Mouse (Mus musculus): ENCODE results near the gene Gid8. TPM values are rescaled to one million over a fixed set of nuclear protein-coding genes. Genes with fewer than 3 reads are reported as not detected.

Gene Gid8
- total and polyA plus RNA-seq, 2 experiments from 2014 or later: 43.6 to 44.5 TPM

DNA sequence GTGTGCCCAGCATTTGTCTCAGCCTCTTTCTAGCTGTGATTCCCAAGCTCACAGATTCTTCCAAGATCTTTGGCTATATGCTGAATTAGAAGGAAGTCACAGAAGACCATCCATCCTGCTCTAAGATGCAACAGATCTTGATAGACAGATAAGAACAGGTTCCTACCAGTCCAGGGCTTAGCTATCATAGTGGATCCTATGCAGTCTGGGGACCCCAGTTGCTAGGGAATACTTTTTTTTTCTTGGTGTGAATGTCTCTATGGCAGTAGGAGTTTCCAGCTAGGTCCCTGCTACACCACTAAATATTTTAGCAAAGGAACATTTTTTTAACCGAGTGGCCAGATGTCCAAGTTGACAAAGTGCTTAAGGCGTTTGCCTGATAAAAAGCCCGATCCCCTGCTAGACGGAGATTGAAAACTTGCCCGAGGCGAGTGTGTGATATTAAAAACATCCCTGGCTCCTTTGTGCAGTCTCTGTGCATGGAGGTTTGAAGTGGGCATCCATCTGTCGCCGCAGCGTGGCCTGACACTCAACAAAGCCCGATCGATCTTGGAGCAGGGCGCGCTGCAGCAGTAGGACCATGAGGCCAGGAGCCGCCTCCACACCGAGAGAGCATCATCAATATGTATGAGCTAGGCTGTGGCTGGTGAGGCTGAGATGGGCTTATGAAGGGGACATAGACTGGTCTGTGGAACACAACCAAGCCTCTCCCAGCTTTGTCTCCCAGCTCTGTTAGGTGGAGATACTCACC lies 48.8 kb downstream of the Gid8 start:
- peaks cover 6% of the 10 kb centered on the region; the same call in 1 of the 2 replicates for H3K27me3 ChIP-seq (ENCODE audit: insufficient read depth, low read length)
- no peak overlapping the region for H3K9ac ChIP-seq (replicated peaks; ENCODE audit: low read length, poor library complexity, severe bottlenecking)
- H3K36me3 ChIP-seq (ENCODE audit: insufficient read depth, low read length): no peaks in the 10 kb centered on the region
- DNase-seq (ENCODE audit: low spot score) (peak; percentile 34), ATAC-seq (ENCODE audit: low FRiP score) (no peak; the same call in 1 of the 2 replicates)
- WGBS: 15% methylated on average over 15 of the region's 15 CpGs
- 0 out of 2 replicates have a peak, but pooled peaks cover 5% of the 10 kb centered on the region for H3K4me1 ChIP-seq (ENCODE audit: insufficient read depth, low read length)
- TF ChIP-seq CTCF (IDR thresholded peaks at IDR 0.05): no peak
- no peak overlapping the region for H3K4me3 ChIP-seq (ENCODE audit: low read depth, low read length)
- no peak overlapping the region for H3K4me2 ChIP-seq (ENCODE audit: low read depth, low read length, poor library complexity, severe bottlenecking)
- no peak overlapping the region for H3K27ac ChIP-seq (ENCODE audit: low read depth, low read length)
- H3K9me3 ChIP-seq (ENCODE audit: low read length): no peaks in the 10 kb centered on the region

DNA sequence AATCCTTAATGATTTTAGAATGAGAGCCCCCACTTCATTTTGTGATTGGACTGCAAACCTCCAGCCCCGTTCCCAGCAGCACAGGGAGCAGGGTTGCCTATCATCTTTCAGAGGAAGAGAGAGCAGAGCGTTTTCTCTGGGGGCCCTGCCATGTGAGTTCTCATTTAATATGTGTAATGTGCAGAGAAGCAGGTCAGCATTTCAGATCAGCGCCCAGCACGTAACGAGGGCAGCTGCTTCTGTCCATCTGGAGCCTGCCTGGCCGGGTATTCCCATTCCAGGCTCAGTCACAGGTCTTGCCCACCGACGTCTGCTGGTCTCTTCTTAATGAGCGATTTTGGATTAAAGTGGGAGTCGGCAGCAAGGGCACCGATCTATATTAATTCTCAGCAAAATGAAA lies 55.1 kb downstream of the Gid8 start:
- Histone ChIP-seq H3K4me1 (ENCODE audit: insufficient read depth, low read length) (no peaks in the 10 kb centered on the region), H3K27me3 (ENCODE audit: insufficient read depth, low read length) (no peaks in the 10 kb centered on the region), H3K27ac (ENCODE audit: low read depth, low read length) (no peak overlapping the region), H3K4me3 (ENCODE audit: low read depth, low read length) (no peak overlapping the region), H3K9me3 (ENCODE audit: low read length) (no peaks in the 10 kb centered on the region), H3K4me2 (ENCODE audit: low read depth, low read length, poor library complexity, severe bottlenecking) (no peak overlapping the region), H3K36me3 (ENCODE audit: insufficient read depth, low read length) (no peaks in the 10 kb centered on the region), H3K9ac (replicated peaks; ENCODE audit: low read length, poor library complexity, severe bottlenecking) (no peak overlapping the region)
- peak; percentile 46 for DNase-seq (ENCODE audit: low spot score)
- ATAC-seq (ENCODE audit: low FRiP score): no peak
- WGBS: 34% methylated on average over 11 of the region's 11 CpGs
- no peak for TF ChIP-seq CTCF (IDR thresholded peaks at IDR 0.05)

DNA sequence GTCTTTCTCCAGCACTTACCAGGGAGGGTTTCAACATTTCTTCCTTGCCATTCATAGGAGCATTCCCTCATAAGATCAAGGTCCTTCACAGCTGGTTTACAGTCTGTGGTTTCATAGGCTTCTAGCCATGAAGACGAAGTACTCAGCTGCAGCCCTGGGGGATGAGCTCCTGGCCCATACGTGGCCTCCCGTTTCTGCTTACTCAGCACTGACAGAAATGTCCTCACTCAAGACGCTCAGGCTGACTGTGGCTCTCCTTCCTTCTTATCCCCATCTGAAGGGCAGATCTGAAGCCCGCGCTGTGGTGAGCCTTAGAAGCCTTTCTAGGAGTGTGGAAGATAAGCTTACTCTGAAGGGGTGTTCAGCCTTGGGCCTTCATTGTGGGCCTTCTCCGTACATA lies 55.8 kb downstream of the Gid8 start:
- WGBS: 75% methylated on average over 7 of the region's 7 CpGs
- Histone ChIP-seq H3K27me3 (ENCODE audit: insufficient read depth, low read length) (no peaks in the 10 kb centered on the region), H3K36me3 (ENCODE audit: insufficient read depth, low read length) (no peaks in the 10 kb centered on the region), H3K4me1 (ENCODE audit: insufficient read depth, low read length) (no peaks in the 10 kb centered on the region), H3K4me3 (ENCODE audit: low read depth, low read length) (no peak overlapping the region), H3K4me2 (ENCODE audit: low read depth, low read length, poor library complexity, severe bottlenecking) (no peak overlapping the region), H3K27ac (ENCODE audit: low read depth, low read length) (no peak overlapping the region), H3K9ac (replicated peaks; ENCODE audit: low read length, poor library complexity, severe bottlenecking) (no peak overlapping the region), H3K9me3 (ENCODE audit: low read length) (no peaks in the 10 kb centered on the region)
- no peak for TF ChIP-seq CTCF (IDR thresholded peaks at IDR 0.05)
- ATAC-seq (ENCODE audit: low FRiP score) (no peak), DNase-seq (ENCODE audit: low spot score) (no peak)

Other genes starting within 250 kb of the Gid8 start
- 12.6 and 15.2 TPM in 2 replicates for gene Ntsr1, start 210.1 kb upstream of the Gid8 start, total RNA-seq (2014; rRNA removed)
- 4.1 and 4.7 TPM in 2 replicates for gene Ntsr1, start 210.1 kb upstream of the Gid8 start, polyA plus RNA-seq (2015; fragmentation: Nextera tagmentation; extraction: Ambion mirVana)
- gene Mrgbp, start 128.8 kb upstream of the Gid8 start, total RNA-seq (2014; rRNA removed): 58.3 and 60.8 TPM in 2 replicates
- 34.4 and 36.5 TPM in 2 replicates for gene Mrgbp, start 128.8 kb upstream of the Gid8 start, polyA plus RNA-seq (2015; fragmentation: Nextera tagmentation; extraction: Ambion mirVana)
- 121 and 126 TPM in 2 replicates for gene Ogfr, start 120.9 kb upstream of the Gid8 start, total RNA-seq (2014; rRNA removed)
- 82.1 and 82.4 TPM in 2 replicates for gene Ogfr, start 120.9 kb upstream of the Gid8 start, polyA plus RNA-seq (2015; fragmentation: Nextera tagmentation; extraction: Ambion mirVana)
- 19.9 and 47.6 TPM in 2 replicates for gene Col9a3, start 112.3 kb upstream of the Gid8 start, total RNA-seq (2014; rRNA removed)
- gene Col9a3, start 112.3 kb upstream of the Gid8 start, polyA plus RNA-seq (2015; fragmentation: Nextera tagmentation; extraction: Ambion mirVana): 29.6 and 29.8 TPM in 2 replicates
- gene Tcfl5, start 67.4 kb upstream of the Gid8 start, total RNA-seq (2014; rRNA removed): 5.9 and 7.8 TPM in 2 replicates
- gene Tcfl5, start 67.4 kb upstream of the Gid8 start, polyA plus RNA-seq (2015; fragmentation: Nextera tagmentation; extraction: Ambion mirVana): 0.79 and 1.0 TPM in 2 replicates
- gene Dido1, start 118 bp upstream of the Gid8 start, total RNA-seq (2014; rRNA removed): 36.7 and 44.1 TPM in 2 replicates
- 19.3 and 22.2 TPM in 2 replicates for gene Dido1, start 118 bp upstream of the Gid8 start, polyA plus RNA-seq (2015; fragmentation: Nextera tagmentation; extraction: Ambion mirVana)
- gene Slc17a9, start 15.1 kb downstream of the Gid8 start, total RNA-seq (2014; rRNA removed): 0.55 and 1.2 TPM in 2 replicates
- gene Slc17a9, start 15.1 kb downstream of the Gid8 start, polyA plus RNA-seq (2015; fragmentation: Nextera tagmentation; extraction: Ambion mirVana): 0.20 TPM in 1 of 2 replicates, not detected in the other
- 7.6 and 7.9 TPM in 2 replicates for gene Bhlhe23, start 66.8 kb downstream of the Gid8 start, total RNA-seq (2014; rRNA removed)
- 5.9 and 6.0 TPM in 2 replicates for gene Bhlhe23, start 66.8 kb downstream of the Gid8 start, polyA plus RNA-seq (2015; fragmentation: Nextera tagmentation; extraction: Ambion mirVana)
- gene Ythdf1, start 210.8 kb downstream of the Gid8 start, total RNA-seq (2014; rRNA removed): 32.2 and 38.9 TPM in 2 replicates
- gene Ythdf1, start 210.8 kb downstream of the Gid8 start, polyA plus RNA-seq (2015; fragmentation: Nextera tagmentation; extraction: Ambion mirVana): 50.1 and 56.6 TPM in 2 replicates
- not detected in 2 replicates for gene Birc7, start 218.9 kb downstream of the Gid8 start, total RNA-seq (2014; rRNA removed)
- gene Birc7, start 218.9 kb downstream of the Gid8 start, polyA plus RNA-seq (2015; fragmentation: Nextera tagmentation; extraction: Ambion mirVana): 0.10 and 0.28 TPM in 2 replicates
- 40.4 and 59.5 TPM in 2 replicates for gene Nkain4, start 244.6 kb downstream of the Gid8 start, total RNA-seq (2014; rRNA removed)
- gene Nkain4, start 244.6 kb downstream of the Gid8 start, polyA plus RNA-seq (2015; fragmentation: Nextera tagmentation; extraction: Ambion mirVana): 95.5 and 111 TPM in 2 replicates

All from midbrain, postnatal 0 days (tissue).